Mouse (Mus musculus): ENCODE measurements around the gene Bbs10.

Gene Bbs10

GRCm38 (mm10) chr10:111327957-111328356 is 29.5 kb downstream of the Bbs10 start:
- no peak for DNase-seq (ENCODE audit: low read depth)

- DNase-seq (ENCODE audit: low read depth) = no peak
Observed at GRCm38 (mm10) chr10:111329326-111329725, 30.8 kb downstream of the Bbs10 start.

GRCm38 (mm10) chr10:111334902-111335301 is 36.4 kb downstream of the Bbs10 start:
- DNase-seq (ENCODE audit: low read depth) = no peak

- DNase-seq (ENCODE audit: low read depth) = no peak
Observed at GRCm38 (mm10) chr10:111335517-111336352, 37.3 kb downstream of the Bbs10 start.

DNA sequence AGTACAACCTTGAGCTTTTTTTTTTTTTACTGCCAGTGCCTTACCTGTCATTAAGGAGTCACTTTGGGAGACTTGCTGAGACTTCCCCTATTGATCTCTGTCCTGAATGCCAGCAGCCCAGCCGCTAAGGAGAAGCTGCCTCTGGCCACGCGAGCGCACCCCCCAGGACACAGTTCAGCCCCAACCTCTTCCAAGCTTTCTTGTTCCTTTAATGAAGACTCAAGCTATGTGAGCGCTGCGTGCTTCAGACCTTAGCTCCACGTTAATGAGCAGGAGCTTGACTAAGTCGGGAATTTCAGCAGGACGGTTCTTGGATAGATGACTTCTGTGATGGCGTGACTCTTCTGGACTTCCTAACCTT is 37.9 kb downstream of the Bbs10 start:
- no peak for DNase-seq (ENCODE audit: low read depth)

- DNase-seq (ENCODE audit: low read depth) = no peak
Observed at GRCm38 (mm10) chr10:111339296-111339695, 40.8 kb downstream of the Bbs10 start.

DNA sequence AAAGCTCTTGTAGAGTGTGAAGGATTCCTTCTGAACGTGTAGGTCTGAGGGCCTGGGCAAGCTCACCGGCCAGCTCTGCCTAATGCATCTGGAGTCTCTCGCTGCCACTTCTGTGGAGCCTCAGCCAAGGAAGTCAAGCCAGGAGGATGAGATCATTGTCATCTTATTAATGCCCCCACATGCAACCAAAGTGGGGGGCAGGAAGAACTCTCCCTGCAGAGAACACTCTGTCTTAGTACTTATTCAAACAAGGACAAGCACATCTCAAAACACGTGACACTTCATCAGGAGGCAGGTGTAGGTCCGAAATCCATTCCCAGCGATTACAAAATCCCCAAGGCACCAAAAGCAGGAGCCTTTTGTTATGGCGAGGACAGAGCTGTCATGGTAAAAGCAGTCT is 43.3 kb downstream of the Bbs10 start:
- no peak for DNase-seq (ENCODE audit: low read depth)

DNA sequence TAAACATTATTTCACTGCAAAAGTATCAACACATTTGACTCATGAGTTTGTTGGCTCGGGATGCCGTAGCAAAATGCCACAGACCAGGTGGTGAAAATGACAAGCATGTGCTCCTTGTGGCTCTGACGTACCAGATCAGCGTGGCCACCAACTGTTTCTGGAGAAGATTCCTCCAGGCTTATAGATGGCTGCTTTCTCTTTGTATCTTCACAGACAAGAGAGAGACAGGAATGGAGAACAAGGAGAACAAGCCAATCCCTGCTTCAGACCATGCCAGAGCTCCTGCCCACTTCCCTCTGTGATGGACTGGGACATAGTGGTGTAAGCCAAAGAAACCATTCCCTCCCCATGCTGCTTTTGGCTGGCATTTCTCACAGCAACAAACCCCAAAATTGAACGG is 45.1 kb downstream of the Bbs10 start:
- DNase-seq (ENCODE audit: low read depth) = no peak

DNA sequence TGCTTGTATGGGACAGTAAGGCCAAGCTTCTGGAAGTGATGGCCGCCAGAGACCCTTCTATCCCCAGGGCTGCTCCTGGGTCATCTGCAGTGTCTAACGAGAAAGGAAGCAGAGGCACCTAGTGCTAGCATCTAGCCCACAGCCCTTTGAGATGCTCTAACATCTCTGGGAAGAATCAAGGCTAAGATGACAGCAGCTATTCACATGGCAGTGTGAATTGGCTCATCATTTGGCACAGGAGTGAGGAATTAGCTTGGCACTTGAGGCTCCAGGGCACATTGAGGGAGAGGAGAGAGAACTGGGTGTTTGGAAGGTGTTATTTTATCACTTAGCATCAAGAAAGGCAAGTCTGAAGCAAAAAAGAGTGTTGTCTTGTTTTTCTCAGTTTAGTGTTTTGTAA is 49.8 kb downstream of the Bbs10 start:
- no peak for DNase-seq (ENCODE audit: low read depth)
